Mouse (Mus musculus) G1E (cell line): ENCODE results near the gene Jpt1.

Experiments used
- CTCF ChIP-seq: IDR thresholded peaks from 2 replicates; pipeline ENCODE4 v1.5.1; 2012; ENCODE audit warnings: low read depth, low read length, inconsistent platforms, mixed read lengths
- GATA1 ChIP-seq: IDR thresholded peaks from 2 replicates; pipeline ENCODE4 v1.6.1; 2012; ENCODE audit warnings: borderline replicate concordance, low read length, inconsistent platforms, mixed read lengths
- GATA2 ChIP-seq: IDR thresholded peaks from 2 replicates; pipeline ENCODE4 v1.6.1; 2012; ENCODE audit warnings: low read depth, low read length, inconsistent platforms, borderline replicate concordance
- POLR2AphosphoS5 ChIP-seq: IDR thresholded peaks from 2 replicates; pipeline ENCODE4 v1.6.1; 2012; ENCODE audit warnings: low read depth, low read length, inconsistent platforms; ENCODE audit not compliant: insufficient replicate concordance
- TAL1 ChIP-seq: conservative IDR thresholded peaks from 2 replicates; pipeline ENCODE4 v1.6.1; 2012; ENCODE audit warnings: low read depth, low read length, inconsistent platforms, mixed read lengths

DNA sequence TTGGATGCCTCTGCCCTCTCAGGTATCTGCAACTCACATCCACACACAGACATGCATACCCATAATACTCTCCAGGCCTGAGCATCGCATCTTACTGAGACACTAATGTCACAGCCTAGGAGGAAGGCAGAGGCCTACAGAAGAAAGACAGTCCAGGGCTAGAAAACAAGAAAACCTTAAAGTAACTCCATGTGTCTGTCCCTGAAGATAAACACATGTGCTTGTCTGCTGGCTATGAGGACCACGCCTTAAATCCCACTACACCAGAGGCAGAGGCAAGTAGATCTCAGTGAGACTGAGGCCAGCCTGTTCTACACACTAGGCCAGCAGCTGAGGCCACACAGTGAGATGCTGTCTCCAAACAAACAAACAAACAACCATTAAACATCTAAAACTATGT lies 3.1 kb downstream of the Jpt1 start:
- TF ChIP-seq CTCF (no peak), GATA1 (no peak), GATA2 (no peak), POLR2AphosphoS5 (no peak), TAL1 (peak; percentile 68)
